Mouse (Mus musculus) limb, embryonic 12.5 days (tissue): ENCODE measurements around the gene Exoc2. TPM values are rescaled to one million over a fixed set of nuclear protein-coding genes. Genes with fewer than 3 reads are reported as not detected.
A peak's percentile ranks its signal among the peaks of the same experiment; 100 is the strongest.

Experiments
- ATAC-seq: fragments of 200-750 bp; cut with Nextera tagmentation; 2 replicates; pipeline ENCODE4 v1.8.0; 2017; ENCODE audit warnings: low read depth, moderate TSS enrichment; ENCODE audit not compliant: insufficient number of reproducible peaks, insufficient read depth, low FRiP score, low TSS enrichment
- H3K27ac ChIP-seq: fragments of 300-500 bp; sonication (generic); 2 replicates; pipeline ENCODE4 v1.5.1; 2016; ENCODE audit warnings: mild to moderate bottlenecking, moderate library complexity
- H3K27me3 ChIP-seq: fragments of 300-500 bp; sonication (generic); 2 replicates; pipeline ENCODE4 v1.6.1; 2016; ENCODE audit warnings: mild to moderate bottlenecking, moderate library complexity
- H3K36me3 ChIP-seq: fragments of 300-500 bp; sonication (generic); 2 replicates; pipeline ENCODE4 v1.6.1; 2016; ENCODE audit warnings: mild to moderate bottlenecking, moderate library complexity
- H3K4me1 ChIP-seq: fragments of 300-500 bp; sonication (generic); replicated peaks from 2 replicates; pipeline ENCODE4 v1.6.1; 2016
- H3K4me2 ChIP-seq: fragments of 300-500 bp; sonication (generic); 2 replicates; pipeline ENCODE4 v1.6.1; 2016; ENCODE audit warnings: mild to moderate bottlenecking, moderate library complexity
- H3K4me3 ChIP-seq: fragments of 300-500 bp; sonication (generic); replicated peaks from 2 replicates; pipeline ENCODE4 v1.5.1; 2016; ENCODE audit warnings: mild to moderate bottlenecking
- H3K9ac ChIP-seq: fragments of 300-500 bp; sonication (generic); replicated peaks from 2 replicates; pipeline ENCODE4 v1.6.1; 2016; ENCODE audit warnings: mild to moderate bottlenecking, moderate library complexity
- H3K9me3 ChIP-seq: fragments of 300-500 bp; sonication (generic); 2 replicates; pipeline ENCODE4 v1.6.1; 2016; ENCODE audit warnings: mild to moderate bottlenecking, moderate library complexity
- WGBS: fragments of 180-500 bp; shearing (Covaris S2); methylation state at CpG from one replicate; pipeline ENCODE4 v1.1.7; 2016; 5-methylcytosine and 5-hydroxymethylcytosine counted together
- polyA plus RNA-seq: library from polyadenylated mRNA; unstranded; fragments of >200 nt; fragmentation: Nextera tagmentation; extraction: Ambion mirVana; gene quantifications from 2 replicates; pipeline ENCODE4 v1.2.1, GENCODE M21; 2016

Exoc2 gene
- polyA plus RNA-seq, 1 experiment from 2014 or later: 38.1 TPM

DNA sequence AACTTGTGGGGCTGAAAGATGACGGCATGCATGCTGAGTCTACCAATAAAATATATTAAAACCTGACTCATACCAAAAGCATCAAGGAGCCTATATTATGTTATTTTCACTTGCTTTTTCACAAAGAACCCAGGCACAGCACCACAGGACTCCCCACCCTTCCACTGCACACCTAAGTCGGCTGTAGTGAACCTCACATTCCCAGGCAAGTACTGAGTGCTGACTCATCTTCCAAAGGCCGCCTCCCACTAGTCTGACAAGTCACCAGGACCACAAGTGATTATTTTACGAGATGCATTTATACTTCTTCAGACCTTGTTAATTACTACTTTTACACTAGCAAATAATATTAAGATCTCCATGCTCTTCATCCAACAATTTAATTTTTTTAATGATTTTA lies 42.3 kb downstream of the Exoc2 start:
- WGBS: 40% methylated on average over 4 of the region's 4 CpGs
- Histone ChIP-seq H3K4me2 (no peak overlapping the region), H3K36me3 (peaks cover 5% of the 10 kb centered on the region; the same call in 1 of the 2 replicates), H3K27ac (no peak overlapping the region), H3K4me1 (peaks cover 14% of the 10 kb centered on the region; the same call in 1 of the 2 replicates), H3K27me3 (peaks cover 24% of the 10 kb centered on the region; the same call in 1 of the 2 replicates), H3K9me3 (no peaks in the 10 kb centered on the region), H3K9ac (no peak overlapping the region), H3K4me3 (no peak overlapping the region)
- ATAC-seq: no peak

DNA sequence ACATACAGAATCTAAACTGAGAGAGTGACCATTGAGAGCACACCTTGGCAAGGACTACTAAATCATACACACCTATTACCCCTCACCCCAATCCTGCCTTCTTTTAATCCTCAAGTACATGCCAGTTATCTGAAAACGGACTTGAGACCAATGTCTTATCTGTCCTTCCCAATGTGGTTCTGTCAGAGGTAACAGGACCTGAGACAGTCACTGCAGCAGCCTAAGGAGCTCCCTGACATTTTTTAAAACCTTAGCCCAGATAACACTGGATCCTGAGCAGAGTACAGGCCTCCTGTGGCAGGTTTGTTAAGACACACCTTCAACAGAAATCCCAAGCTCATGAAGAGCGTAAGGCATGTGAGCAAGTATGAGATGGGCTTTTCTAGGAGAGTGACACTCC lies 44.8 kb downstream of the Exoc2 start:
- no peak for ATAC-seq
- no peaks in the 10 kb centered on the region for H3K9me3 ChIP-seq
- H3K36me3 ChIP-seq: peaks cover 11% of the 10 kb centered on the region; the same call in 1 of the 2 replicates
- peaks cover 22% of the 10 kb centered on the region; the same call in 1 of the 2 replicates for H3K27me3 ChIP-seq
- H3K4me1 ChIP-seq: peaks cover 14% of the 10 kb centered on the region; the same call in 1 of the 2 replicates
- H3K9ac ChIP-seq: no peak overlapping the region
- no peak overlapping the region for H3K4me3 ChIP-seq
- 84% methylated on average over 2 of the region's 2 CpGs for WGBS
- H3K4me2 ChIP-seq: no peak overlapping the region
- no peak overlapping the region for H3K27ac ChIP-seq

DNA sequence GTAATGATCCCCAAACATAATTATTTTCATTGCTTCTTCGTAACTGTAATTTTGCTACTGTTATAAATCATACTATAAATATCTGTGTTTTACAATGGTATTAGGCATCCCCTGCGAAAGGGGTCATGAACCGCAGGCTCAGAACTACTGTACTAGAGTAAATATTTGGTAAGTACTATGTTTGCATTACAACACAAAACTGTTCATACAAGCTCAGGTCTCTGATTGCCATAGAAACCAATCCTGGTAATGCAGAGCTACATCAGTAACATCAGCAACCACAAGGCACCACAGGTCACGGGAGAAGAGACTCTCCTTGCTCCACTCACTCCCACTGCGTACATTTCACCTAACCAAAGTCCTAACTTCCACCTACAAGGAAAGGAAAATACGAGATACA lies 49.6 kb downstream of the Exoc2 start:
- no peak for ATAC-seq
- H3K4me3 ChIP-seq: no peak overlapping the region
- no peak overlapping the region for H3K4me2 ChIP-seq
- 92% methylated on average over 6 of the region's 6 CpGs for WGBS
- peaks cover 11% of the 10 kb centered on the region; the same call in 1 of the 2 replicates for H3K36me3 ChIP-seq
- H3K9me3 ChIP-seq: no peaks in the 10 kb centered on the region
- no peaks in the 10 kb centered on the region for H3K4me1 ChIP-seq
- peaks cover 10% of the 10 kb centered on the region; the same call in 1 of the 2 replicates for H3K27me3 ChIP-seq
- no peak overlapping the region for H3K27ac ChIP-seq
- H3K9ac ChIP-seq: no peak overlapping the region

DNA sequence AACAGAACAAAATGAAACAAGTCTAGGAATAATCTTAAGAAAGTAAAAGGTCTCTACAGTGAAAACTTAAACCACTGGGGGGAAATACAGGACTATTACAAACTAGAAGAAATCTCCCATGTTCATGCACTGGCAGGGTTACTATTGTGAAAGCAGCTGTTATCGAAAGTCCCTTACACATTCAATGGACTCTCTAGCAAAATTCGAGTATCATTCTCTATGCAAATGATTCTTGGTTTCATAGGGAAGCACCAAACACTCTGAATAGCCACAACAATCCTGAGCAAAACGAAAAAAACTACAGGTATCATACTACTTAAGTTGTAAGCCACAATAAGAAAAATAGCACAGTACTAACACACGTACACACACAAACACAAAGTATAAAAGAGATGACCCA lies 52.0 kb downstream of the Exoc2 start:
- H3K4me2 ChIP-seq: no peak overlapping the region
- no peaks in the 10 kb centered on the region for H3K9me3 ChIP-seq
- H3K36me3 ChIP-seq: peaks cover 11% of the 10 kb centered on the region; the same call in 1 of the 2 replicates
- no peaks in the 10 kb centered on the region for H3K4me1 ChIP-seq
- H3K4me3 ChIP-seq: no peak overlapping the region
- no peak for ATAC-seq
- no peaks in the 10 kb centered on the region for H3K27me3 ChIP-seq
- 87% methylated on average over 4 of the region's 4 CpGs for WGBS
- no peak overlapping the region for H3K27ac ChIP-seq
- no peak overlapping the region for H3K9ac ChIP-seq

DNA sequence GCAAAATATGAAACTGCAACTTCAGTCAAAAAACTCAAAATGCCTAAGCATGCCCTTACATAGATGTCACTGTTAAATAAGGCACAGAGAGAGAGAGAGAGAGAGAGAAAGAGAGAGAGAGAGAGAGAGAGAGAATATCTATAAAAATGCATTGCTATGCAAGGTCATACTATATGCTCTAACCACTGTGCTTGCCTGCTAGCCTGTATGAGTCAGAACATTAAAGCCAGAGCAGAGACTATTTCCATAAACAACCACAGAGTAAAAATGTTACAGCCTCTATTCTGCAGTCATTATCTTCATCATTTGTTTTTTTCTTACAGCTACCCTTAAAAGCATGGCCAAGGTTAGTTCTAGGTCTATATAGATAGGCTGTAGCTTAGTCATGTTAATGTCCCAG lies 60.1 kb downstream of the Exoc2 start:
- Histone ChIP-seq H3K27me3 (no peaks in the 10 kb centered on the region), H3K27ac (no peak overlapping the region), H3K4me2 (no peak overlapping the region), H3K9ac (no peak overlapping the region), H3K4me1 (peaks cover 11% of the 10 kb centered on the region), H3K4me3 (no peak overlapping the region), H3K9me3 (no peaks in the 10 kb centered on the region), H3K36me3 (peaks cover 3% of the 10 kb centered on the region; the same call in 1 of the 2 replicates)
- ATAC-seq: no peak

DNA sequence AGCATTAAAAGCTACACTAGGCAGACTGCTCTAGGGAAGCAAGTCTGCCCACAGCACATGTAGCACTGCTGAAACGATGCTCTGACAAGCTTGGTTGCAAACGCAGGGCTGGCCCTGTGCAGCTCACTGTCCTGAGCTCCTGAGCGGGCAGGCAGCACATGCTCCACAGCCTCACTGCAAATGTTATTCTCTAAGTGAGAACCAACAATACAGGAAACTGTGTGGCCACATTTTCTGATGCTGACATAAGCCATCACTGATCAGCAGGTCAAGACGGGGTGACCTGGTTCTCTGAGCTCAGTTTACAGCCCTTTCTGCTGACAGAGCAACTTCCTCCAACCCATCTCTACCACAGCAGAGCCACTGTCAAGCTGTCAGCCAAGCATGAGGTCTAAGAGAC lies 60.9 kb downstream of the Exoc2 start:
- H3K9me3 ChIP-seq: no peaks in the 10 kb centered on the region
- peaks cover 11% of the 10 kb centered on the region for H3K4me1 ChIP-seq
- H3K9ac ChIP-seq: no peak overlapping the region
- H3K36me3 ChIP-seq: peaks cover 3% of the 10 kb centered on the region; the same call in 1 of the 2 replicates
- no peak for ATAC-seq
- WGBS: 16% methylated on average over 4 of the region's 4 CpGs
- no peaks in the 10 kb centered on the region for H3K27me3 ChIP-seq
- H3K4me3 ChIP-seq: no peak overlapping the region
- H3K4me2 ChIP-seq: no peak overlapping the region
- H3K27ac ChIP-seq: 0 out of 2 replicates have a peak overlapping the region, but pooled peaks have one; percentile 25

DNA sequence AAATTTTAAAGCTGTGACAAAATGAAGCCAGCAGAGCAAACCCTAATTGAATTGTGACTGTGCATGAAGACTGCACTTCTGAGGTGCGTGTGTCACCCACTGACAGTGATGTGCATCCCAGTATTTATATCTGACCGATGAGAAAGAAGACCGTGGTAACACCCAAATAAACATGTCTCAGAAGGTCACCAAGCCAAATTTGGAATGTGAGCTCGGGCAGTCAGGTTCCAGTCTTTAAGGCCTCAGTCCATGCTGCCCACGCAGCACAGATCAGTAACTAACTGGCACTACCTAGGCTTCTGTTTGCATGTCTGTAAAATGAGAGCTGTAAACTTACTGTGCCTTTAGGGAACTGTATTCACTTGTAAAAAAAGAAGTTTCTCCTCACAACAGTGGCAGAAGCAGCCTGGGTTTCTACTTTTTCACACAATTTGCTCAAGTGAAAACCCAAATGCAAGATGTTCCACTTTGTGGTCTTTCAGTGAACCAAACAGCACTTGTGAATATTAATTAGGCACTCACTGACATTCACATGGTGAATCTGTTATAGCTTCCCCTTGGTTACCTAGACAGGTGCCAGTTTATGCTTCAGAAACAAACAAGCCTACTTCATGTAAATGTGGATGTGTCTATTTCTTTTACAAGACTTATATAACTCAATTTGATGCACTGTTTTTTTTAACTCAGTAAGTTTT lies 61.8 kb downstream of the Exoc2 start:
- 65% methylated on average over 5 of the region's 5 CpGs for WGBS
- no peak for ATAC-seq
- H3K4me1 ChIP-seq: peaks cover 11% of the 10 kb centered on the region

DNA sequence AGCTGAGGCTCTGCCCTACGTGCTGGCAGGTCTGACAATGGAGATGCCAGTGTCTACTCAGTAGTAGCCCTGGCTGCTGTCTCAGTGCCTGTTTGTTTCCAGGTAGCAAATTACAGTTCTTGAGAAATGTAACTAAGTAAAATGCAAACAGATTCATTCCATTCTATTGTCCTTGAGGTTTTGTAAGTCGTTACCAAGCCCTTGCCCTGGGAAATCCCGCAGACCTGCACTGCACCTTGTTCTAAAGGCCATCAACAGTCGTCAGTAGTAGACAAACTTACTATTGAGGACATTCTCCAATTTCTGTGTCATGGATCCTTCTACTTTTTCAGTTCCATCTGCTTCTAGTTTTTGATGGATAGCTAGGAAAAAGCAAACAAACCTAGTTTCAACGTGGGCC lies 63.0 kb downstream of the Exoc2 start:
- Histone ChIP-seq H3K9me3 (no peaks in the 10 kb centered on the region), H3K27ac (no peak overlapping the region), H3K9ac (no peak overlapping the region), H3K4me2 (no peak overlapping the region), H3K4me1 (peaks cover 11% of the 10 kb centered on the region), H3K4me3 (no peak overlapping the region), H3K27me3 (no peaks in the 10 kb centered on the region), H3K36me3 (peaks cover 3% of the 10 kb centered on the region; the same call in 1 of the 2 replicates)
- no peak for ATAC-seq
- 83% methylated on average over 5 of the region's 5 CpGs for WGBS

More for the DNA sequence above, 61.8 kb downstream of the Exoc2 start:
- Histone ChIP-seq H3K27me3 (no peaks in the 10 kb centered on the region), H3K4me2 (no peak overlapping the region), H3K9me3 (no peaks in the 10 kb centered on the region), H3K9ac (no peak overlapping the region), H3K4me3 (no peak overlapping the region), H3K36me3 (peaks cover 3% of the 10 kb centered on the region; the same call in 1 of the 2 replicates), H3K27ac (no peak overlapping the region)

DNA sequence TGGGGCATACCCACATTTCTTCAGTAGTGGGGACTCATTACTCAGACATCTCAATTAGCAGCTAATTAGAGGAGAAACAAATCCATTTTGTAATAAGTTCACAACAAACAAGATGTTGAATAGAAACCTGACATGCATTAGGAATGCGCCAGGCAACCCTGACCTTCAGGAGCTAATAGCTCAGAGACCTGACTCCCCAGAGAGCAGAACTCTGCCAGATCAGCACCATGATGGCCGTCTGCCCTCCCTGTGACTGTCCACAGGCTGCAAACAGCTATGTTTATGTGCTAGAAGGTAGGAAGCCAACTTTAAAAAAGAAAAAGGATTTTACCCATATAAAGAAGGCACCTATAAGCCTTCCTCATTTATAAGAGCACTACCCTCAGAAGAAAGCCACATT lies 71.6 kb downstream of the Exoc2 start:
- no peak overlapping the region for H3K4me2 ChIP-seq
- H3K4me1 ChIP-seq: peaks cover 12% of the 10 kb centered on the region
- H3K4me3 ChIP-seq: no peak overlapping the region
- H3K27ac ChIP-seq: no peak overlapping the region
- WGBS: 20% methylated on average over 2 of the region's 2 CpGs
- H3K27me3 ChIP-seq: no peaks in the 10 kb centered on the region; the same call in 1 of the 2 replicates
- ATAC-seq: no peak
- H3K9ac ChIP-seq: no peak overlapping the region
- no peaks in the 10 kb centered on the region for H3K9me3 ChIP-seq
- peaks cover 29% of the 10 kb centered on the region; the same call in 1 of the 2 replicates for H3K36me3 ChIP-seq

DNA sequence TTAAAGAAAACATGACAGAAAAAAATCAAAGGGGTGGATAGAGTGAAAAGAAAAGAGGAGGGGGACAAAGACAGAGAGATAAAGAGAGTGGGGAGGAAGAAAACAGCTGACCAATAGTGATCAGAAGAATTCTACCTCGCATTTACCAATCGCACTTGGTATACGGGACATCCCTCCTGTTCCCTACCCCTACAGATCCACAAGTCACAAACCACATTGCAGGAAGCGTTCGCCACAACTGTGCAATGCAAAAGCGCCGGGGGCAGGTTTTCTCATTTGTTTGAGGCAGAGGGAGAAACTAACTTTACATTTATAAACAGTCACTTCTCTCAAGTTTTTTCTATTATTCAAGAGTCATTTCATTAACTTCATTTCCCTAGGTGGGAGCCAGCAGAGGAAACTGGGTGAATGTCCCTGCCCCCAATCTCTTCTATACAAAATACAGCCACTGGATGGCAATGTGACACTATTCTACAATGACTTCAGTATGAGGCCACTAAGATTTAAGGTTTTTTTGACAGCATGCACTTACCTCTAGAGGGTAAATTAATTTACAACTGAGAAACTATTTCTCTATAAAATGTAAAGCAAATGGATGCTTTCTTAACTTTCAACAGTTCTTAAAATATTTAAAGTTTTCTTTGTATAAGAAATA lies 72.4 kb downstream of the Exoc2 start:
- 83% methylated on average over 7 of the region's 7 CpGs for WGBS
- H3K4me1 ChIP-seq: peaks cover 12% of the 10 kb centered on the region
- H3K27ac ChIP-seq: no peak overlapping the region
- no peaks in the 10 kb centered on the region; the same call in 1 of the 2 replicates for H3K27me3 ChIP-seq
- no peak overlapping the region for H3K9ac ChIP-seq
- H3K9me3 ChIP-seq: no peaks in the 10 kb centered on the region
- H3K4me2 ChIP-seq: no peak overlapping the region
- no peak for ATAC-seq
- H3K36me3 ChIP-seq: peaks cover 29% of the 10 kb centered on the region; the same call in 1 of the 2 replicates
- H3K4me3 ChIP-seq: no peak overlapping the region

DNA sequence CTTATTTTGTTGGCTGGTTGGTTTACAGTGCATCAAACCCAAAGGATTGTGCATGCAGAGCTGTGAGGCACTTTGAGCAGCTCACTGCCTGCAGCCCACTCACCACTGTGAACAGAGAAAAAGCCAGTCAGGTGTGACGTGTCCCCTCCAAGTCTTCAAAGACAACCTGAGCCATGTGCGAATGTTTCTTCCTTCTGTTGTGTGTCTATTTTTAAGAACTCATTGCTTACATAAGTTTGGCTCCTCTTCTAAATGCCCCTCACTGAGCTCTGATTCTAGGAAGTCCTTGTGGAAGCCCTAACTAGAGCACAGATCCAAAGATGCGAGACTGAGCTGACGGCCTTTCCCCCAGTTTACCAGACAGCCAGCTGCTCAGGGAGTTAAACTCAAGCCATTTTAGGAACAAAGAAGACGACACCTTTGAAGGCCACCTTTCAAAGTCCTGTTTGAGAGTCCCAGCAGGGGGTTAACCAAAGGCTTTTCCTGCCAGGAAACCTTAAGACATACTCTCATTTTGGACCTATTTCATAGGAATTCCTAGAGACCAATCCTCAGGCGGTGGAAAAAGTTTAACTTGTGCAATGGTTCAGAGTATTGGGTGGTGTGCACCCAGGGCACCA lies 79.8 kb downstream of the Exoc2 start:
- Histone ChIP-seq H3K9me3 (no peaks in the 10 kb centered on the region), H3K4me3 (no peak overlapping the region), H3K9ac (no peak overlapping the region), H3K36me3 (peaks cover 15% of the 10 kb centered on the region), H3K4me1 (no peaks in the 10 kb centered on the region), H3K4me2 (no peak overlapping the region), H3K27ac (no peak overlapping the region), H3K27me3 (no peaks in the 10 kb centered on the region)
- no peak for ATAC-seq
- WGBS: 62% methylated on average over 6 of the region's 6 CpGs
